Mouse (Mus musculus) CD4-positive helper T cell, adult 2 months (primary cell): ENCODE measurements around the gene Iscu.
"Not testable (repeated sequence)": the region's sequence is repeated elsewhere in the genome, so short reads cannot be mapped to it uniquely, and the experiment has no call there.

ENCODE experiments used
- DNase-seq: peaks from one replicate; pipeline ENCODE4 v3.0.0-alpha.2; 2012; ENCODE audit warnings: low read depth, missing footprints, low spot score

Gene Iscu

DNA sequence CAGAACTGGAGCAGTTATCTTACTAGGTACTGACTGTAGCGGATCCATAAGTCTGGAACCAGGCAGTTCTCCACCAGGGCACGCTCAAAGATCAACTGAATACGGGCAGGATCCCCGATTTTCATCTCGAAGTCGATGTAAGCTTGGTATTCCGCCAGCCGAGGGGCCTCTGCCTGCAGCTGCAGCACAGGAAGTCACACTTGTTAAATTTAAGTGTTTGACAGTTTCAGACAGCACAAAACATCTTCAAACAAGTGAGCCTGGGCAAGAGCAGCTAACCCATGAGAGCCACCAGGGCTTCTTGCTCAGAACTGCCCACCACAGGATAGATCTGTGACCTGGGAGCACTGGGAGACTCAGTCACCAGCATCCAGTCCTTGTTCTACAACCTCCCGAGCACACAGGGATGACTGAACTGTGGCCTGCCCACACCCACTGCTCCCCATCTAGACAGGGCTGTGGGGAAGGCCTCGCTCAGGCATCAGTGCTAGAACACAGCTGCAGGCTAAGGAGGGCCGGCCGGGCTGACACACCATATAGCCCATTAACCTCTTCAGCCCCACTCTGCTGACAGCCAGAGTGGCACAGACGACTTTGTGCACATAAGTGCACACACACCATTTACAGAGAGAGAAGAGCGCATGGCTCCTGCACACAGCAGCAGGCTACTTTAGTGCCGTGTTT, 17.1 kb upstream of the Iscu start:
- no peak for DNase-seq

- no peak for DNase-seq
These were observed 11.0 kb upstream of the Iscu start for GRCm38 (mm10) chr5:113761585-113761984.

DNA sequence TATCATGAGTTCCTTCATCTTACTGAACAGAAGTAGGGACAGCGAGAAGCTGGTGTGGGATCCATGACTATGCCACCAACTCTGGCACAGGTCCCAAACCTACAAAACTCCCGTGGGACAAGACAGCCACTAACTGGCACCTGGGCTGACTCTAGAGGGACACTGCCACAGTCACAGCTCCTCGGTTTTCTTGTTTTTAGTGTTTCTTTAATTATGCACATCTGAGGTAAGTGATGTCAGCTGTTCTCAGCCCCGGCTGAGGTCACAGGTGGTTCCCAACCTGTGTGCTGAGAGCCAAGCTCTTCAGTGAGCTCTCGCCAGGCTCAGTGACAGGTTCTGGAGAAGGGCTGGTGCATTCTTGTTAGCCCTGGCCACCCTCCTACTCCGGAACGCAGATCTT, 8.1 kb upstream of the Iscu start:
- DNase-seq, result no peak

GRCm38 (mm10) chr5:113765641-113766526, 6.7 kb upstream of the Iscu start:
- no peak for DNase-seq

DNA sequence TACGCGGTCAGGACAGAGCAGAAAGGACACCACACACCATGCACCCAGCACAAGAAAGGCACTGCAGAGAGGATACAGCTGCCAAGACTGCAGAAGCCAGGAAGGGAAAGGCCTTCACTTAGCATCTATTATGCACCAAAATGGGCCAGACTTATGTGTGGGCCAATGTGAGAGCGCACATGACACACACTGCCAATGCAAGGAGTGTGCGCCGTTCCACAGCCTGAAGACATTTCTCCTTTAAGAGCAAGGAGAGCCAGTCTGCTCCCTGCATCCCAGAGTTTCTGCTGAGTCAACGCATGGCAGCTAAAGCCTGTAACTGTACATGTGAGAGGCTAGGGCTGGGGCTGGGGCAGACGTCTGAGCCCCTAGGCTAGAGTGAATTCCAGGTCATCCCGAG, 3.7 kb upstream of the Iscu start:
- no peak for DNase-seq

GRCm38 (mm10) chr5:113771213-113772162, 1.1 kb upstream of the Iscu start:
- peak; percentile 92 for DNase-seq

GRCm38 (mm10) chr5:113772905-113773519, 464 bp downstream of the Iscu start:
- DNase-seq, result no peak

GRCm38 (mm10) chr5:113773664-113774063, 1.1 kb downstream of the Iscu start:
- peak; percentile 88 for DNase-seq

- no peak for DNase-seq
These were observed 3.0 kb downstream of the Iscu start for GRCm38 (mm10) chr5:113775585-113775984.

DNA sequence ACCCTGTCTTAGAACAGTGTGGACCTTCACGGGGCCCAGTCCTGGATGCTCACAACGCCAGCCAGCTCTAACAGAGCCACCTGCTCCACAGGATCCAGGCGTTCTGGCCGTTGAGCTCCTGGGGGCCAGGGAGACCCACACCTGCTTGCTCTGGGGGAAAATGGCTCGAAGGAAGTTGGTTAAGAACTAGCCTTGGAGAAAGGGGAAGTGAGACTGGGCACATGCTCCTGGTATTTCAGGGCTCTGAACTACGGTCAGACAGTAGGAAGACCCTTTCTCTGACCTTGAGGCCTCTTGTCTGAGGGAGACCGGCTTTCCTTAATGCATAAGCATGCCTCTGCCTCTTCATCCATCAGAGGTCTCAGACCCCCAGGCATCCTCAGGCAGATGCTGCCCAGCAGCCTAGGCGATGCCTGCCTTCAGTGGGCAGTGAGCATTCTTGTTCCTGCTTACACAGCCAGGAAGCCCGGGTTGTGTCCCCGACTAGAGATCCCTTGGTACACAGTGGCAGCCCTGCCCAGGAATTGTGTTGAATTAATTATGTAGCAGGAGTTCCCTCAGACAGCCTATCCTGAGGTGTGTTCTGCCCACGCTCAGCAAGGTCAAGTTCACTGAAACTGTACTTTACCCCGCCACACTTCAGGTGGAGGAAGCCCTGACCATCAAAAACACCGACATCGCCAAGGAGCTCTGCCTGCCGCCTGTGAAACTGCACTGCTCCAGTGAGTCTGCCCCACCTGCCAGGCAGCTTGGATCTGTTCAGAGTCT, 3.8 kb downstream of the Iscu start:
- DNase-seq, result no peak

GRCm38 (mm10) chr5:113776896-113777226, 4.3 kb downstream of the Iscu start:
- DNase-seq, result no peak

DNA sequence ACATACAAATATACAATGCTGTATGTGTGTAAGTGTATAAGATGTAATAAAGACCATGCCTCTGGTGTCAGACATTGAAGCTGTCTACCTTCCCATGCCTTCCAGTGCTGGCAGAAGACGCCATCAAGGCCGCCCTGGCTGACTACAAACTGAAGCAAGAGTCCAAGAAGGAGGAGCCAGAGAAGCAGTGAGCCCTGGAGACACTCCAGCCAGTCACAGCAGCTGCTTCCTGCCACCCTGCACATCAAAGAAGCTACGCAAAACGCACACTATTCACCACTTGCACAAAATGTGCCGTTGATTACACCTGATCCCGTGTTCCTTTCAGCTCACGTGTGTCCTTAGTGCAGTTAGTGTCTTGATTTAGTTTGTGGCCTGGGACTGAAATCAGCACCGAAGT, 5.2 kb downstream of the Iscu start:
- not testable (repeated sequence) for DNase-seq

DNA sequence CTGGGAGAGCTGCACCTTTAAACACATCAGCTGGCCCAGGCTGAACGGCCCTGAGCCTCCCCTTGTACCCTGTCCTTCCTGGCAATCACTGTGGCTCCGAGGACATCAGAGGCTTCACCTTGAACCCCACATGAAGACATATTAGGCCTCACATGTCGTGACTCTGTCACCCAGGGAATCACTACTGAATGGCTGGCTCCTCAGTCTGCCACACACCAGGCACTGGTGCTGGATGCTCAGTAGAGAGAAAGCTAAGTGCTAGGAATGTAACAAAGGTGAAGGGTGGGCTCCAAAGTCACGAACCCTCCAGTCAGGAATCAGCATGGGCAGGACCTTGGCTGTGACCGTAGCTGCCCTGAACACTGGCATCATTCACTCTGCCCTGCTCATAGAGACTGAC, 7.0 kb downstream of the Iscu start:
- no peak for DNase-seq

- DNase-seq, result no peak
These were observed 7.7 kb downstream of the Iscu start for GRCm38 (mm10) chr5:113780082-113780752.

DNA sequence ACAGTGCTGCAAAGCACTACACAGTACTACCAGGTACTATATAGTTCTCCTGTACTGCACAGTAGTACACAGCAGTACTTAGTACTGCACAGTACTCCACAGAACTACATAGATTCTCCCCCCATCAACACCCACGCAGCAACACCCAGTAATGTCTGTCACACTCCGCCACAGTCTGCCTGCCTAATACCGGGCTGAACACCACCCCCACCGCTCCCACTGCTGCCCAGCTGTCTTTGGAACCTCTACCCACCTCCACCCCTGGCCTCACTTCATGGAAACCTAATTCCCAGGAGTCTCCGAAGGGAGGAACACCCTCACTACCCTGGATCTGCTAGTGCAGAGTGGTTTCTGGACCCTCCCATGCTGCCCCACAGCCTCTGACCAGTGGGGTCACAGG, 8.2 kb downstream of the Iscu start:
- DNase-seq, result no peak

GRCm38 (mm10) chr5:113781254-113781653, 8.7 kb downstream of the Iscu start:
- DNase-seq, result no peak

DNA sequence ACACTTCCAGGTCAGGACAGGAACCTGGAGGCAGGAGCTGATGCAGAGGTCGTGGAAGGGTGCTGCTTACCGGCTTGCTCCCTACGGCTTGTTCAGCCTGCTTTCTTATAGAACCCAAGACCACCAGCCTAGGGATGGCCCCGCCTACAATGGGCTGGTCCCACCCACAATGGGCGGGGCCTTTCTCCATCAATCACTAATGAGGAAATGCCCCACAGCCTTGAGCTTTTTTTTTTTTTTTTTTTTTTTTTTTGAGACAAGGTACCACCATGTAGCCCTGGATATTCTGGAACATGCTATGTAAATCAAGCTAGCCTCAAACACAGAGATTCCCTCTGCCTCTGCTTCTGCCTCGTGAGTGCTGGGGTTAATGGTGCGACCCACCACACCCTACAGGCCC, 9.3 kb downstream of the Iscu start:
- DNase-seq, result no peak

- no peak for DNase-seq
These were observed 10.1 kb downstream of the Iscu start for GRCm38 (mm10) chr5:113782624-113783023.

DNA sequence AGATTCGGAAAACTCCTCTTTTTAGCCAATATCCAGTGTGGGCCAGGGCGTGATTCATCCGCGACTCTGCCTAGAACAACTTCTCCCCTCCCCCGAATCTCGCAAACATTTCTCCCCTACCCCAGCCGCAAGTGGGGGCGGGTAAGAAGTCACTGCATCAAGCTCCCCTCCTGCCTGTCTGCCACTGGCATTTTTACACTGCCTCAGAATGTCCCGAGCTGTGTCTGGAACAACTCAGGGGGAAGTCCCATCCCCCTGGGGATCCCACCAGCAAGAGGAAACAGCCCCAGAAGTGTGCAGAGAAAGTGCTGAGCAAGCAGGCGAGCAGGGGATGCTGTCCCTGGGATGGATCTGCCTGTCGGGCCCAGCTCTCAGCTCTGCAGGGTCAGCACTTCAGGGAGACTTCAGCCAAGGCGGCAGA, 11.0 kb downstream of the Iscu start:
- no peak for DNase-seq

- DNase-seq, result not testable (repeated sequence)
These were observed 11.6 kb downstream of the Iscu start for GRCm38 (mm10) chr5:113784104-113784503.
